Mouse (Mus musculus) liver, embryonic 12.5 days (tissue): ENCODE data around the gene Dnajb6. TPM values are rescaled to one million over a fixed set of nuclear protein-coding genes. Genes with fewer than 3 reads are reported as not detected.
"Not testable (repeated sequence)": the region's sequence is repeated elsewhere in the genome, so short reads cannot be mapped to it uniquely, and the experiment has no call there.

Source experiments
- ATAC-seq: fragments of 200-750 bp; cut with Nextera tagmentation; 2 replicates; pipeline ENCODE4 v1.8.0; 2017; ENCODE audit warnings: moderate number of reproducible peaks, mild to moderate bottlenecking, moderate library complexity
- H3K27ac ChIP-seq: fragments of 300-500 bp; sonication (generic); 2 replicates; pipeline ENCODE4 v1.5.1; 2016; ENCODE audit warnings: mild to moderate bottlenecking
- H3K27me3 ChIP-seq: fragments of 300-500 bp; sonication (generic); replicated peaks from 2 replicates; pipeline ENCODE4 v1.6.1; 2016; ENCODE audit warnings: mild to moderate bottlenecking, moderate library complexity
- H3K36me3 ChIP-seq: fragments of 300-500 bp; sonication (generic); 2 replicates; pipeline ENCODE4 v1.6.1; 2016; ENCODE audit warnings: mild to moderate bottlenecking, moderate library complexity
- H3K4me1 ChIP-seq: fragments of 300-500 bp; sonication (generic); 2 replicates; pipeline ENCODE4 v1.6.1; 2016
- H3K4me2 ChIP-seq: fragments of 300-500 bp; sonication (generic); 2 replicates; pipeline ENCODE4 v1.6.1; 2016; ENCODE audit warnings: mild to moderate bottlenecking, moderate library complexity
- H3K4me3 ChIP-seq: fragments of 300-500 bp; sonication (generic); 2 replicates; pipeline ENCODE4 v1.5.1; 2016; ENCODE audit warnings: mild to moderate bottlenecking, moderate library complexity
- H3K9ac ChIP-seq: fragments of 300-500 bp; sonication (generic); 2 replicates; pipeline ENCODE4 v1.6.1; 2016; ENCODE audit warnings: mild to moderate bottlenecking, moderate library complexity
- H3K9me3 ChIP-seq: fragments of 300-500 bp; sonication (generic); replicated peaks from 2 replicates; pipeline ENCODE4 v1.6.1; 2016; ENCODE audit warnings: mild to moderate bottlenecking, moderate library complexity
- WGBS: fragments of 180-500 bp; shearing (Covaris S2); methylation state at CpG from one replicate; pipeline ENCODE4 v1.1.7; 2016; ENCODE audit not compliant: insufficient replicate concordance; 5-methylcytosine and 5-hydroxymethylcytosine counted together
- polyA plus RNA-seq: library from polyadenylated mRNA; unstranded; fragments of >200 nt; fragmentation: Nextera tagmentation; extraction: Ambion mirVana; gene quantifications from 2 replicates; pipeline ENCODE4 v1.2.1, GENCODE M21; 2016

Dnajb6 gene
- polyA plus RNA-seq, 1 experiment from 2014 or later = 104 TPM

- H3K27me3 ChIP-seq = no peaks in the 10 kb centered on the region
- WGBS = 54% methylated on average over 2 of the region's 2 CpGs
- H3K4me2 ChIP-seq = no peak overlapping the region
- H3K27ac ChIP-seq = no peak overlapping the region
- no peaks in the 10 kb centered on the region for H3K9me3 ChIP-seq
- no peaks in the 10 kb centered on the region for H3K4me1 ChIP-seq
- no peak overlapping the region for H3K4me3 ChIP-seq
- ATAC-seq = no peak
- H3K9ac ChIP-seq = no peak overlapping the region
- H3K36me3 ChIP-seq = peaks cover 81% of the 10 kb centered on the region
These were observed 36.5 kb downstream of the Dnajb6 start for GRCm38 (mm10) chr5:29772038-29772437.

DNA sequence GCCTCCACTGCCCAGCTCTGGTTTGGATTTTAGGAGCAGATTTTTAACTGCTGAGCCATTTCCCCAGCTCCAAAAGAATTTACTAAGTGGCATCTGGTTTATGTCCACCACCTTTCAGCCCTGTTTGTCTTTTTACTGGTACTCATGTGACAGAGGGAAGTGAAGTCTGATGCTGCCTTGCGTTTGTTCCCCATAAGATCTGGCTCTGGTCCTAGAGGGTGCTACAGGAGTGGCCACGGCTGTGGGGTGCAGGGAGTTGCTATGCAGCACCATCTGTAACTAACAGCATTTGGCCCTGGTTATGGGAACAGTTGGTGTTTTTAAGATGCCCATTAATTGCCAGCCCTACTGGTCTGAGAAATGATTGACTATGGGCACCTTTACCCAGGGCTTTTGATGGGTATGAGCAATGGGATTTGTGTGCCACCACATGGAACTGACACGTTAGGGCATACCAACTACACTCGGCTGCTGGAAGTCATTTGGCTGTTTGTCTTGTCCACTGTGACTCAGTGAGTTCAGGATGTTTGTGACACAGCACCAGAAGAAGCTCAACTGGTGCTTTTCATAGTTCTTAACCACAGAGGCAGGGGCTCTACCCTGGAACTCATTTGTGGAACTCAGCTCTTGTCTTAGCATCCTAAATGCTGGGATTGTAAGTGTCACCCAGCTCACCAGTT lies 37.3 kb downstream of the Dnajb6 start:
- H3K4me3 ChIP-seq = no peak overlapping the region
- no peaks in the 10 kb centered on the region for H3K4me1 ChIP-seq
- no peak overlapping the region for H3K27ac ChIP-seq
- H3K4me2 ChIP-seq = no peak overlapping the region
- no peaks in the 10 kb centered on the region for H3K27me3 ChIP-seq
- no peak for ATAC-seq
- 70% methylated on average over 4 of the region's 4 CpGs for WGBS
- no peaks in the 10 kb centered on the region for H3K9me3 ChIP-seq
- H3K9ac ChIP-seq = no peak overlapping the region
- peaks cover 81% of the 10 kb centered on the region for H3K36me3 ChIP-seq

- H3K9ac ChIP-seq = no peak overlapping the region
- no peaks in the 10 kb centered on the region for H3K9me3 ChIP-seq
- no peak overlapping the region for H3K27ac ChIP-seq
- H3K4me3 ChIP-seq = no peak overlapping the region
- peaks cover 81% of the 10 kb centered on the region for H3K36me3 ChIP-seq
- no peaks in the 10 kb centered on the region for H3K27me3 ChIP-seq
- WGBS = 84% methylated on average over 13 of the region's 13 CpGs
- no peaks in the 10 kb centered on the region for H3K4me1 ChIP-seq
- ATAC-seq = no peak
- H3K4me2 ChIP-seq = no peak overlapping the region
These were observed 38.1 kb downstream of the Dnajb6 start for GRCm38 (mm10) chr5:29773460-29774150.

DNA sequence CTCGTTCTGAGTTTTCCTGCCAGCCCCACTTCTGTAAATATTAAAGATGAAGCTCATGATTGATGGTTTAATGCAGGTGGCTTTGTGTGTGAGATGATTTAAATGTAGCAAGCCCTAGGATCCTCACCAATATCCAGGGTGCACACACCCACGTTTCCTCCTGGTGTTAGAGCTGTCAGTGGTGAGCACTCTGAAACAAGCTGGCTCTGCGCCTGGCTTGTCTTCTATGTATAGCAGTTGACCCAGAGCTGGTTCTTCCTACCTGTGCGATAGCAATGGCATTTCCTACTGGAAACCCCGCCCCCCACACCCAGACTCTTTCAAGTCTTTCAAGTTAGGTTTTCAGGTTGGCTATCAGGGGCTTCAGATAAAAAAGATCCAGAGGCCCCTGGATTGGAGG lies 39.9 kb downstream of the Dnajb6 start:
- Histone ChIP-seq H3K27me3 (no peaks in the 10 kb centered on the region), H3K27ac (no peak overlapping the region), H3K4me1 (no peaks in the 10 kb centered on the region), H3K4me2 (no peak overlapping the region), H3K9me3 (no peaks in the 10 kb centered on the region), H3K4me3 (no peak overlapping the region), H3K36me3 (peaks cover 83% of the 10 kb centered on the region), H3K9ac (no peak overlapping the region)
- 82% methylated on average over 5 of the region's 5 CpGs for WGBS
- no peak for ATAC-seq

DNA sequence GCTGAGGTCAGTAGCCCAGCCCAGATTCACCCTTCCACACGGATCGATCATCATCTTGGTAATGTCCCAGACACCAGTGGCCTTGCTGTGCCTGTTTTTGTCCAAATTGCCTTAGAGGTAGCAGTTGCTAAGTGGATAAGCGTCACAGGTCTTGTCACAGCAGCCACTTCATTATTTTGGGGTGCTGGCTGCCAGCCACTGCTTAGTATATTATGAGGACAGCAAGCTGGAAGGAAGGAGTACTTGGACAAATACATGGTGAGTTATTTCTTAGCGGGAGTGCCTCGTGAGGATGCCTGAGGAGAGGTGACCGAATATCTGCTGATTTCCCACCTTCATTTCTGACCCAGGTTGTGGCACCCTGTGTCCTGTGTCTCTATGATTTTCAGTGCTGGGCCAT lies 42.5 kb downstream of the Dnajb6 start:
- Histone ChIP-seq H3K9ac (no peak overlapping the region), H3K4me2 (no peak overlapping the region), H3K36me3 (peaks cover 76% of the 10 kb centered on the region), H3K27ac (no peak overlapping the region), H3K4me3 (no peak overlapping the region), H3K4me1 (no peaks in the 10 kb centered on the region), H3K9me3 (no peaks in the 10 kb centered on the region), H3K27me3 (no peaks in the 10 kb centered on the region)
- WGBS = 87% methylated on average over 6 of the region's 6 CpGs
- ATAC-seq = no peak

DNA sequence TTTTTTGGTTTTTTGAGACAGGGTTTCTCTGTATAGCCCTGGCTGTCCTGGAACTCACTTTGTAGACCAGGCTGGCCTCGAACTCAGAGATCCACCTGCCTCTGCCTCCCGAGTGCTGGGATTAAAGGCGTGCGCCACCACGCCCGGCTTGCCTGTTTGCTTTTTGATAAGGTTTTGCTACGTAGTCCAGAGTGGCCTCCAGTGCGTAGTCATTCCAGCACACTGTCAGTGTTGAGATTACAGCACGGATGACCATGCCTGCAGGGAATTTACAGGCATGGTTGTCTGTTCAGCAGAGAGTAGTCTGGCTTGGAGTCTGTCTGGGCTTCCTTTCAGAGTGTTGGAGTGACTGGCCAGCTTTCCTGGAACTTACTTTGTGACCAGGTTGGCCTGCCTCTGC lies 44.2 kb downstream of the Dnajb6 start:
- H3K4me2 ChIP-seq, H3K9ac ChIP-seq, H3K27me3 ChIP-seq, H3K4me3 ChIP-seq, H3K4me1 ChIP-seq, H3K9me3 ChIP-seq, H3K27ac ChIP-seq: not testable (repeated sequence)
- WGBS = 61% methylated on average over 9 of the region's 9 CpGs
- peaks cover 65% of the 10 kb centered on the region for H3K36me3 ChIP-seq
- ATAC-seq = peak; percentile 37; the same call in 1 of the 2 replicates

- Histone ChIP-seq H3K27me3 (no peaks in the 10 kb centered on the region), H3K9me3 (no peaks in the 10 kb centered on the region), H3K4me3 (no peak overlapping the region), H3K27ac (no peak overlapping the region), H3K9ac (no peak overlapping the region), H3K4me2 (no peak overlapping the region), H3K4me1 (no peaks in the 10 kb centered on the region), H3K36me3 (peaks cover 47% of the 10 kb centered on the region)
- 85% methylated on average over 3 of the region's 3 CpGs for WGBS
- no peak for ATAC-seq
These were observed 46.8 kb downstream of the Dnajb6 start for GRCm38 (mm10) chr5:29782261-29782660.

- not testable (repeated sequence) for H3K9ac ChIP-seq, H3K4me3 ChIP-seq, H3K27me3 ChIP-seq, H3K4me2 ChIP-seq, H3K4me1 ChIP-seq, H3K9me3 ChIP-seq, H3K27ac ChIP-seq, ATAC-seq
- peaks cover 22% of the 10 kb centered on the region for H3K36me3 ChIP-seq
- 81% methylated on average over 9 of the region's 13 CpGs for WGBS
These were observed 49.4 kb downstream of the Dnajb6 start for GRCm38 (mm10) chr5:29784906-29785305.

DNA sequence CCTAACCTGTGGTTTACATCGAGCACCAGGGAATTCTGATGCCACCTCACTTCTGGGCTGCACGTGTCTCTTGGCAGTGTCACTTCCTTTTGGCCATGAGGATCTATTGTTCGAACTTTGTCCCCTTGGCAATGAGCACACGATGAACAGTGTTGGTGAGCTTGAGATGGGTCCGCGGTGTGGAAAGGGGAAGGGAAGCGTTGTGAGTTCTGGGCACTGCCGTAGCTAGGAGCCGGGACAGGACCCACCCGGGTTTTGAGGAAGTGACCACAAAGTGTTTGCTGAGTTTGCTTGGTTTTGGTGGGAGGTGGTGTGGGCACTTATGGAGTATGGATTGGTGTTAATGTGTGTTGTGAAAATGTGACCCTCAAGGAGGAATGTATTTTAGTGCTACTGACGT lies 50.5 kb downstream of the Dnajb6 start:
- peaks cover 19% of the 10 kb centered on the region for H3K36me3 ChIP-seq
- 85% methylated on average over 1 of the region's 11 CpGs for WGBS
- H3K4me3 ChIP-seq, H3K9me3 ChIP-seq, H3K27me3 ChIP-seq, H3K27ac ChIP-seq, H3K9ac ChIP-seq, H3K4me2 ChIP-seq, ATAC-seq, H3K4me1 ChIP-seq: not testable (repeated sequence)

GRCm38 (mm10) chr5:29794933-29795332 lies 59.4 kb downstream of the Dnajb6 start:
- not testable (repeated sequence) for H3K9ac ChIP-seq, H3K9me3 ChIP-seq, H3K4me3 ChIP-seq, H3K4me1 ChIP-seq, H3K27me3 ChIP-seq, ATAC-seq, H3K4me2 ChIP-seq, H3K27ac ChIP-seq
- 76% methylated on average over 8 of the region's 8 CpGs for WGBS
- peaks cover 10% of the 10 kb centered on the region; the same call in 1 of the 2 replicates for H3K36me3 ChIP-seq

GRCm38 (mm10) chr5:29808940-29809339 lies 73.5 kb downstream of the Dnajb6 start:
- no peak overlapping the region for H3K9ac ChIP-seq
- no peak overlapping the region for H3K4me3 ChIP-seq
- no peaks in the 10 kb centered on the region for H3K4me1 ChIP-seq
- no peak for ATAC-seq
- no peaks in the 10 kb centered on the region for H3K27me3 ChIP-seq
- 50% methylated on average over 1 of the region's 1 CpGs for WGBS
- no peak overlapping the region for H3K27ac ChIP-seq
- no peaks in the 10 kb centered on the region for H3K36me3 ChIP-seq
- H3K4me2 ChIP-seq = no peak overlapping the region
- H3K9me3 ChIP-seq = no peaks in the 10 kb centered on the region

DNA sequence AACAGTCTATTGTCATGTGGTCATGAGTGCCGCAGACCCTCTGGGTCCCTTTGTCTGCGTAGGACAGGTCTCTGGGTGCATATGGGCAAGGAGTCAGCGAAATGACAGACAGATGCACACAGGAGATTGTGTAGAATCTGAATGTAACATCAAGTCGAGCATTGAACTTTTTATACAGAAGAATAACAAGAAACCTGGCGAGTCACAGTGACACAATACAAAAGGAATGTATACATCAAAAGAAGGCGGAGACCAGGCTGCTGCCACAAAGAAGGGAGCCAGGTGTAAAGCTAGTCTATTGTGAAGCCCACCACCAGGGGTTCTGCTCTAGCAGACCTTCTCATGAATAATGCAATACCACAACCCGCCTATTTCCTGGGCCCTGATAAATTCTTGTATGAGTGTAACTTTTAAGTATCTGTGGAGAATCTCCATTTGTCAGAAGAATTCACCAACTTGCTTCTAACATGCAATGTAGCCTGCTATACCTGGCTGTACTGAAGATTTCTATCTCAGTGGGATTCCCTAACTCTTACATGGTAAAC lies 76.0 kb downstream of the Dnajb6 start:
- H3K4me3 ChIP-seq, H3K27me3 ChIP-seq, H3K36me3 ChIP-seq, H3K27ac ChIP-seq, H3K9me3 ChIP-seq, H3K4me2 ChIP-seq, H3K9ac ChIP-seq, H3K4me1 ChIP-seq, ATAC-seq: not testable (repeated sequence)
- WGBS = 77% methylated on average over 7 of the region's 7 CpGs
